Comparison of ENCODE assay signal across 9 mouse cellular contexts in genomic region chrX:100778397-100778796, GRCm38 (mm10). TPM values are rescaled to one million over a fixed set of nuclear protein-coding genes. Genes with fewer than 3 reads are reported as not detected.
A peak's percentile ranks its signal among the peaks of the same experiment; 100 is the strongest.
DNase-seq lines count a peak whose midpoint lies in the region; ATAC-seq and TF ChIP-seq lines count a peak whose summit lies in the region.
"Had no signal": no experiment of that assay in that cellular context is flagged by ENCODE, and none has a peak within 500 bp of the region (broad histone marks: within the 10 kb centered on the region; RNA-seq: fewer than 3 reads in every experiment).

No protein-coding gene starts in this region.

- H3K27ac ChIP-seq in heart, embryonic 13.5 days (replicated peaks) = peak overlapping the region; percentile 85; the same call in 1 of the 2 replicates
- no peak overlapping the region for H3K27ac ChIP-seq in hindbrain, embryonic 12.5 days
- no peak overlapping the region for H3K27ac ChIP-seq in midbrain, embryonic 12.5 days (replicated peaks)

- no peak for TF ChIP-seq POLR2A in brain, embryonic 14.5 days (IDR thresholded peaks at IDR 0.05; ENCODE audit: borderline replicate concordance, extremely low read depth, insufficient read depth, insufficient read length, poor library complexity, severe bottlenecking)

- intact Hi-C loops in heart, postnatal 14 days (cut with DNase I) = loop anchor here (10.0 kb wide), 2 partner anchors 166 to 346 kb away; no protein-coding TSS in a partner anchor

- ATAC-seq in heart, embryonic 13.5 days (ENCODE audit: extremely low read depth, insufficient number of reproducible peaks, low FRiP score, low TSS enrichment) = no peak
- ATAC-seq in hindbrain, embryonic 12.5 days (ENCODE audit: low FRiP score) = no peak
- ATAC-seq in midbrain, embryonic 12.5 days (ENCODE audit: low FRiP score, low read depth) = no peak

- no peaks in the 10 kb centered on the region for H3K36me3 ChIP-seq in heart, embryonic 13.5 days
- no peaks in the 10 kb centered on the region for H3K36me3 ChIP-seq in hindbrain, embryonic 12.5 days
- no peaks in the 10 kb centered on the region for H3K36me3 ChIP-seq in midbrain, embryonic 12.5 days

- H3K27me3 ChIP-seq in heart, embryonic 13.5 days (replicated peaks) = no peaks in the 10 kb centered on the region
- H3K27me3 ChIP-seq in hindbrain, embryonic 12.5 days = 0 out of 2 replicates have a peak, but pooled peaks cover 4% of the 10 kb centered on the region
- no peaks in the 10 kb centered on the region for H3K27me3 ChIP-seq in midbrain, embryonic 12.5 days
- H3K27me3 ChIP-seq: CH12.LX had no signal

- peaks cover 21% of the 10 kb centered on the region for H3K4me1 ChIP-seq in heart, embryonic 13.5 days
- H3K4me1 ChIP-seq in hindbrain, embryonic 12.5 days = peaks cover 16% of the 10 kb centered on the region
- peaks cover 22% of the 10 kb centered on the region for H3K4me1 ChIP-seq in midbrain, embryonic 12.5 days

- peak overlapping the region; percentile 85 for H3K9ac ChIP-seq in heart, embryonic 13.5 days
- H3K9ac ChIP-seq in hindbrain, embryonic 12.5 days = peak overlapping the region; percentile 72; the same call in 1 of the 2 replicates
- peak overlapping the region; percentile 72 for H3K9ac ChIP-seq in midbrain, embryonic 12.5 days (replicated peaks)

- 26% methylated on average over 5 of the region's 5 CpGs for WGBS in heart, embryonic 13.5 days
- 29% methylated on average over 5 of the region's 5 CpGs for WGBS in hindbrain, embryonic 12.5 days
- 34% methylated on average over 5 of the region's 5 CpGs for WGBS in midbrain, embryonic 12.5 days

- no peak for DNase-seq in heart, postnatal 14 days
- DNase-seq in brain, embryonic 14.5 days (ENCODE audit: low read depth) = peak; percentile 27
- no peak for DNase-seq in testis, postnatal 14 days (ENCODE audit: low spot score)
- DNase-seq in layer of hippocampus, adult 11-12 months (ENCODE audit: low spot score) = no peak
- no peak for DNase-seq in urinary bladder, postnatal 10 days (ENCODE audit: low spot score)

- H3K4me3 ChIP-seq in heart, embryonic 13.5 days = peak overlapping the region; percentile 66
- H3K4me3 ChIP-seq in hindbrain, embryonic 12.5 days = peak overlapping the region; percentile 46
- peak overlapping the region; percentile 57 for H3K4me3 ChIP-seq in midbrain, embryonic 12.5 days

- H3K9me3 ChIP-seq in heart, embryonic 13.5 days = no peaks in the 10 kb centered on the region
- no peaks in the 10 kb centered on the region for H3K9me3 ChIP-seq in hindbrain, embryonic 12.5 days (replicated peaks)
- H3K9me3 ChIP-seq in midbrain, embryonic 12.5 days = no peaks in the 10 kb centered on the region

- peak overlapping the region; percentile 73 for H3K4me2 ChIP-seq in heart, embryonic 13.5 days
- H3K4me2 ChIP-seq in hindbrain, embryonic 12.5 days (replicated peaks) = peak overlapping the region; percentile 57
- H3K4me2 ChIP-seq in midbrain, embryonic 12.5 days (replicated peaks) = peak overlapping the region; percentile 60

- no peak for TF ChIP-seq CTCF in brain, embryonic 14.5 days (IDR thresholded peaks at IDR 0.05; ENCODE audit: borderline replicate concordance, extremely low read depth, insufficient read depth, insufficient read length)

RNA-seq across cellular contexts. Expression of gene Dlg3, which starts 10.9 kb away (rescaled TPM):
- polyA plus RNA-seq in heart, embryonic 13.5 days (2015; fragmentation: Nextera tagmentation; extraction: Ambion mirVana) = 1.6 and 1.7 TPM in 2 replicates
- total RNA-seq in heart, postnatal 14 days (2021) = 1 to 10 TPM; 3.1 to 4.8 TPM
- polyA plus RNA-seq in brain, embryonic 14.5 days (2012; rRNA removed) = 42.6 and 50.8 TPM in 2 replicates
- 14.8 and 16.4 TPM in 2 replicates for polyA plus RNA-seq in hindbrain, embryonic 12.5 days (2016; fragmentation: Nextera tagmentation; extraction: Ambion mirVana)
- polyA plus RNA-seq in midbrain, embryonic 12.5 days (2016; fragmentation: Nextera tagmentation; extraction: Ambion mirVana) = 20.0 and 20.8 TPM in 2 replicates

RNA-seq across cellular contexts. Expression of gene Gdpd2, which starts 48.7 kb away (rescaled TPM):
- polyA plus RNA-seq in heart, embryonic 13.5 days (2015; fragmentation: Nextera tagmentation; extraction: Ambion mirVana) = 0.71 and 1.5 TPM in 2 replicates
- under 1 TPM; 0.46 to 0.81 TPM for total RNA-seq in heart, postnatal 14 days (2021)
- polyA plus RNA-seq in brain, embryonic 14.5 days (2012; rRNA removed) = 51.1 and 52.8 TPM in 2 replicates
- 16.4 and 22.2 TPM in 2 replicates for polyA plus RNA-seq in hindbrain, embryonic 12.5 days (2016; fragmentation: Nextera tagmentation; extraction: Ambion mirVana)
- polyA plus RNA-seq in midbrain, embryonic 12.5 days (2016; fragmentation: Nextera tagmentation; extraction: Ambion mirVana) = 12.8 and 14.5 TPM in 2 replicates
- total RNA-seq: CH12.LX had no signal
